Comparison of ENCODE assay signal across 9 mouse cellular contexts in the genomic region with DNA sequence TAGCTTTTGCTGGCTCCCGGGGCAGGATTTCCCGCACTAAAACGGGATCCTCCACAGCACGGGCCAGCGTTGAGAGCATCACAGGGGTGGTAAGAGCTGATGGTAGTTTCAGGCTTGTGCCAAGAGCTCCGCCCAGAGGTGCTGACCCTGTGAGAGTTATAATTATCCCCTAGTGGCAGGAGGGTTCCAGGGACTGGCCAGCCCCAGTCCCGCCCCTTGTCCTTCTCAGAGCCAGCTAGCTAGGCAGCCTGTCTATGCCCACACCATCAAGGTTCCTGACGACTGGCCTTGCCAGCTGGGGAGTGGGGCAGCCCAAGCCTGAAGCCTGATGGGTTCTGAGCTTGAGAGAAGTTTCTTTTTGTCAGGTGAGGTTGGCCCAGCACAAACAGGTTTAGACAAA. TPM values are rescaled to one million over a fixed set of nuclear protein-coding genes. Genes with fewer than 3 reads are reported as not detected.
DNase-seq lines count a peak whose midpoint lies in the region; ATAC-seq lines count a peak whose summit lies in the region.
"Had no signal": no experiment of that assay in that cellular context is flagged by ENCODE, and none has a peak within 500 bp of the region (broad histone marks: within the 10 kb centered on the region; RNA-seq: fewer than 3 reads in every experiment).

No protein-coding gene starts in this region.

- 12% methylated on average over 8 of the region's 8 CpGs for WGBS in limb, embryonic 10.5 days
- 17% methylated on average over 8 of the region's 8 CpGs for WGBS in midbrain, embryonic 15.5 days

- ATAC-seq in midbrain, embryonic 15.5 days (replicated peaks), result no peak

- H3K9ac ChIP-seq in midbrain, embryonic 15.5 days, result no peak overlapping the region

- H3K27ac ChIP-seq in limb, embryonic 10.5 days, result peak overlapping the region; percentile 84; the same call in 1 of the 2 replicates
- no peak overlapping the region for H3K27ac ChIP-seq in midbrain, embryonic 15.5 days

- H3K9me3 ChIP-seq in limb, embryonic 10.5 days (replicated peaks), result no peaks in the 10 kb centered on the region
- no peaks in the 10 kb centered on the region for H3K9me3 ChIP-seq in midbrain, embryonic 15.5 days

- H3K4me2 ChIP-seq in midbrain, embryonic 15.5 days, result no peak overlapping the region

- H3K4me3 ChIP-seq in limb, embryonic 10.5 days, result no peak overlapping the region
- no peak overlapping the region for H3K4me3 ChIP-seq in midbrain, embryonic 15.5 days

- peaks cover 22% of the 10 kb centered on the region for H3K27me3 ChIP-seq in limb, embryonic 10.5 days (ENCODE audit: low read depth, poor library complexity, severe bottlenecking)
- peaks cover 28% of the 10 kb centered on the region for H3K27me3 ChIP-seq in midbrain, embryonic 15.5 days (replicated peaks)

- DNase-seq in cerebellum, adult 11-12 months, result peak; percentile 39
- DNase-seq in cerebellum, postnatal 4 days (ENCODE audit: low spot score in 2 of 2), result no peak
- DNase-seq in adrenal gland, adult (ENCODE audit: inconsistent age in 2 of 2, low spot score in 1 of 2), result peak; percentile 87 to 94
- DNase-seq in heart, adult 9 months (ENCODE audit: low spot score in 2 of 2), result peak; percentile 74 to 76
- DNase-seq in limb, embryonic 10.5 days (ENCODE audit: low spot score), result no peak
- DNase-seq in left cerebral cortex, adult 8-10 months (ENCODE audit: low spot score in 2 of 2), result no peak
- no peak for DNase-seq in frontal cortex, postnatal 10 days (ENCODE audit: low spot score in 2 of 2)

- peaks cover 46% of the 10 kb centered on the region for H3K4me1 ChIP-seq in limb, embryonic 10.5 days
- H3K4me1 ChIP-seq in midbrain, embryonic 15.5 days, result peaks cover 26% of the 10 kb centered on the region

- peaks cover 36% of the 10 kb centered on the region for H3K36me3 ChIP-seq in limb, embryonic 10.5 days
- peaks cover 16% of the 10 kb centered on the region for H3K36me3 ChIP-seq in midbrain, embryonic 15.5 days (replicated peaks)

RNA-seq across cellular contexts. Expression of gene Rbm38, which starts 1.7 kb away (rescaled TPM):
- polyA plus RNA-seq in limb, embryonic 10.5 days (2016; fragmentation: Nextera tagmentation; extraction: Ambion mirVana), result 74.1 and 97.5 TPM in 2 replicates
- 13.8 and 16.3 TPM in 2 replicates for polyA plus RNA-seq in midbrain, embryonic 15.5 days (2015; fragmentation: Nextera tagmentation; extraction: Ambion mirVana)
- 1 to 10 TPM; 2.9 to 5.2 (median 3.6) TPM for total RNA-seq in left cerebral cortex, adult 8-10 months (2022)

RNA-seq across cellular contexts. Expression of gene Rae1, which starts 18.7 kb away (rescaled TPM):
- 179 and 196 TPM in 2 replicates for polyA plus RNA-seq in limb, embryonic 10.5 days (2016; fragmentation: Nextera tagmentation; extraction: Ambion mirVana)
- 118 and 126 TPM in 2 replicates for polyA plus RNA-seq in midbrain, embryonic 15.5 days (2015; fragmentation: Nextera tagmentation; extraction: Ambion mirVana)
- 10 to 100 TPM; 56.9 to 63.1 (median 62.1) TPM for total RNA-seq in left cerebral cortex, adult 8-10 months (2022)

RNA-seq across cellular contexts. Expression of gene Spo11, which starts 41.1 kb away (rescaled TPM):
- polyA plus RNA-seq in limb, embryonic 10.5 days (2016; fragmentation: Nextera tagmentation; extraction: Ambion mirVana), result 0.36 and 0.79 TPM in 2 replicates
- 1.4 TPM in 2 replicates for polyA plus RNA-seq in midbrain, embryonic 15.5 days (2015; fragmentation: Nextera tagmentation; extraction: Ambion mirVana)
- under 1 TPM; 0.32 to 0.59 (median 0.41) TPM for total RNA-seq in left cerebral cortex, adult 8-10 months (2022)
- polyA plus RNA-seq: C2C12 had no signal

Comparison
In these comparisons a context has a peak if more than half of its experiments do, and no peak if none do; other contexts are left out.
1. DNase-seq: peak in cerebellum, adult 11-12 months (single experiment), adrenal gland, adult (2 of 2) and heart, adult 9 months (2 of 2); none in cerebellum, postnatal 4 days (0 of 2), limb, embryonic 10.5 days (single experiment), left cerebral cortex, adult 8-10 months (0 of 2) and frontal cortex, postnatal 10 days (0 of 2).